Mouse (Mus musculus): ENCODE measurements around the gene Mus81.

The Mus81 gene

DNA sequence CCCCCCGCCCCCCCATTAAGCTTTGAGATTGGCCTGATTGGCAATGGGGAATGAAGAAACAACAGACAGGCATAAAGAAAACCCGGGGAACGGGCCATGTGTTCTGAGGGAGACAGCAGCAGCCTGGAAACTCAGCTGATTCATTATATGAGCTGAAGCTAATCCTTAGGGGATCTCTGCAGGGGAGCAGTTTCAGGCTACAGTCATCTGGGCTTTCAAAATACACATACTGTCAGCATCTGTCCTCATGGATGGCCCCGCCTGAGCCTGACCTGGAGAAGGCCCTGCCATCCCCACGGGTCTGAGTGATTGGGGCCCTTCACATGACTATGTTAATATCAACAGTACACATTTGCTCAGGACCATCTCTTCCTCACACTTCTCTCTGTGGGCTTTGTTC is 16.4 kb downstream of the Mus81 start:
- 54% methylated on average over 5 of the region's 5 CpGs for WGBS

DNA sequence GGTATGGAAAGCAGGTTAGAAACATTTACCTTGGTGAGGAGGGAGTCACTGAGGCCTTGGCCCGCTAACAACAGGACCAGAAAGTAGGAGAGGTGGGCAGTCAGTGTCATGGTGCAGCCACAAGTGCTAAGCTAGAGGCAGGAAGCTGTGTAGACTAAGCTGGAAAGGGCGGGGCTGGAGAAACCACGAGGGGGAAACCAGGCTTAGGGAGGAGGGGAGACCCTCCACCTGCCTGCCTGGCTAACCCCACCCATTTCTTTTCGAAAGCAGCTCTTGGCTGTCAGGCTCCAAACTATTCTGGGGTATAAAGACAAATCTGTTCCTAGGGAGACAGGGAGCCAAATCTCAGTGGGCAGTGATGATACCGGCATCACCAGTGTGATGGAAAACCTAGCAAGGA is 19.8 kb downstream of the Mus81 start, which contains the start of gene Ctsw:
Ctsw (minus strand) TSS at position 134 of the 400 bp plus-strand sequence.
- WGBS: 48% methylated on average over 5 of the region's 5 CpGs

DNA sequence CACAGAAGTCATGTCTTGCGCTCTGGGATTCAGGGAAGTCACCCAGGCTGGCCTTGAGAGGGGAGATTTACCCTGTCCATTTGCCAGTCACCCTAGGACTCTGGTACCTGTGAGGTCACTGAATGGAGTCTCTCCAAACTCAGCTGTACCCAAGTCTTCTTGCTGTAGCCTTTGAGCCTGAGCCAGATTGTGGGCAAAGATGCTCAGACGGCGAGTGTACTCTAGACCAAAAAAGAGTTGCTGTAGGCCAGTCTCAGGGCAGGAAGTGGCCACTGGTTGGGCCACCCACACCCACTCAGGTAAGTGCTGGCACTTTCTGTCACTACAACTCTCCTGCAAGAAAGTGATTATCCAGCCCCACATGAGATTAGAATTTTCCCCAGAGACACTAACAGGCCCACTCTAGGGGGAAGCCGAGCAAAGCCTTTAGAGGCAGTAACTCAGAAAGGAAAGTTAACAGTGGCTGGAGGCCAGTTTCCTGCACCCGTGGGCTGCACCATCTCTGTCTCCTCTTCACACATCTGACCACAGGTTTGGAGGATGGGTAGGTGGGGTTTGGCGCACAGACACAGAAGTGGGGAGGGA is 21.2 kb downstream of the Mus81 start:
- 74% methylated on average over 6 of the region's 6 CpGs for WGBS

DNA sequence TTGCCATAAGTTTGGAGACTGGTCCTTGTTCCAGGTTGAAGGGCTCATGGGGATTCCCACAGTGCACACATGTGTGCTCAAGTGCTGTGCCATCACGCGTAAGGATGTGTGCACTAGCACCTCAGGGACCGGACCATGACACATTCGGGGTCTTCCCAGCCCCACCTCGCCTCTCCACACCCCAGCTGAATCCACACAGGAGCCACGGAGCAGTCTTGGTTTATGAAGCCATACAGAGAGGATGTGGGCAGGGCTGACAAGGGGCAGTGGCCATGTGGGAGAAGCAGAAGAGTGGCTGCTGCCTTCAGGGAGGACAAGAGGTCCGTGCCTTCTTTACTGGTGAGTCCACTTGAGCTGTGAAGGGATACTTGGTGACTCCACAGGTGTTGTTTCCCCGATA is 23.2 kb downstream of the Mus81 start:
- WGBS: 93% methylated on average over 8 of the region's 8 CpGs

DNA sequence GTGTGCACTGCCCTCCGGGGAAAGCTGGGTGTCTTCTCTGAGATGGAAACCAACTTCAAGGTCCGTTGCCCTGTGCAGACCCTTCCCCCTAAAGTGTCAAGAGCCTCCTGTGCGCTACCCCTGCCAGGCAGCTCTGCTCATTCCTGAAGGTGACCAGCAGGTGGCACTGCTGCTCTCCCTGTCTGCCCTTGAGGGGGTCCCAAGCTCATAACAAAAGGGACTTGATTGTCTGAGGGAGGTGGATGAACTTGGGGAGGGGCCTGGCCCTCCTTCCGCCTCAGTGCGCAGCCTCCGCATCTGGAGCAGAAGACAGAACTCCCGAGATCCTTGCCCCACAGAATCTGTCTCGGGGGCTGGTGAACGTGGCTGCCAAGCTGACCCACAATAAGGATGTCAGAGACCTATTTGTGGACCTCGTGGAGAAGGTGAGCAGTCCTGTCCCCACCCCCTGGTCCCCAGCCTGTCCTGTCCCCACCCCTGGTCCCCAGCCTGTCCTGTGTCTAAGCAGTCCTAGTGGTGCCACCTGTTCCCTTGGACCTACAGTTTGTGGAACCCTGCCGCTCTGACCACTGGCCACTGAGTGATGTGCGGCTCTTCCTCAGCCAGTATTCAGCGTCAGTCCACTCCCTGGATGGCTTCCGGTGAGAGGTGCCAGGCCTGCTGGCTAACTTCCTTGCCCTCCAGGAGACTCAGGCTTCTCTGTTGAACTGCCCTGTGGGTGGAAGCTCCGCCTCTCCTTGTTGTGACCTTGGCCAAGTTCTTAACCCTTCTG is 24.2 kb downstream of the Mus81 start:
- 28% methylated on average over 15 of the region's 15 CpGs for WGBS

DNA sequence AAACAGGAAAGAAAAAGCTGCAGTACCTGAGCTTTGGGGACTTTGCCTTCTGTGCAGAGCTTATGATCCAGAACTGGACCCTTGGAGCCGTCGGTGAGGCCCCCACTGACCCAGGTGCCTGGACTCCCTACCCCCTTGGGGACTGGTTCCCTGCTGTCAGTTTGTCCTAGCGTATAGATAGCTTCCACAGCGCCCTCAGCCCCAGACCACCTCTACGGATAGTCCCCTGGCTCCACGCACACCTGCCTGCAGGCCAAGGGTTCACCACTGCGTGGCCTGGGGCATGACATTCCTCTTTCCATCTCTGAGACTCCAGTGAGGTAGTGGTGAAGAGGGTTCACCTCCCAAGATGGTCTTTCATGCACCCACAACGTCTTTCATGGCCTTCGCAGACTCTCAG is 25.0 kb downstream of the Mus81 start:
- 91% methylated on average over 9 of the region's 9 CpGs for WGBS

DNA sequence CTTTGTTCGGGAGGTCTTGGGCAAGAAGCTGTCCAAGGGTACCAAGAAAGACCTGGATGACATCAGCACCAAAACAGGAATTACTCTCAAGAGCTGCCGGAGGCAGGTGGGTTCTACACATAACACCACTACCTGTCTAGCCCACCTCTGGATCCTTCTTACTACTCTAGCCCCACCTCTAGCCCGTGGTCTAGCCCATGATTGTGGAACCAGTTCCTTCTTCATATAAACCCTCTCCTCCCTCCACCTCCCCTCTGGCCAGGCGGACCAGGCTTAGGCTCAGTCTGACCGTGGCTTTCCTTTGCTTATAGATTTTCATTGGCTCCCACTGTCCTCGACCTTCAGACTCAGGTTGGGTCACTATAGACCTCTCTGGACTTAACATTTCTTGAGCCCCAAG is 26.8 kb downstream of the Mus81 start:
- 86% methylated on average over 6 of the region's 6 CpGs for WGBS

DNA sequence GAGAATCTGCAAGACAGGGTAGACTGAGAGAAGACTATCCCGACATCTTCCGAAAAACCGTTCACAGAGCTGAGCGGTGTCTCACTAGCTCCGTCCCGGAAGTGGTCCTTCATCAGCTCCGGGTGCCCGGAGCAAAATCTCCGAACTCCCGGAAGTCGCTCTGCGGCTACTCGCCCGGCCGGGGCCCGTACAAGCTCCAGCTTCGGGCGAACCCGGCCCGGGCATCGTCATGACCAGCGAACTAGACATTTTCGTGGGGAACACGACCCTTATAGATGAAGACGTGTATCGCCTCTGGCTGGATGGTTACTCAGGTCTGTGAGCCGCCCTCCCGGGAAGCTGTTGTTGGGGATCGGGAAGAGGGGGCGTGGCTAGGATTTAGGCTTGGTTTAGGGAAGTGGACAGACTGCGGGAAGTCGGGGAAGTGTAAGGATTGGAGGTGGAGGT is 27.7 kb downstream of the Mus81 start, which contains the start of gene Fibp:
Fibp (plus strand) TSS at position 151 of the 447 bp plus-strand sequence.
- WGBS: under 1% methylated on average over 32 of the region's 32 CpGs

DNA sequence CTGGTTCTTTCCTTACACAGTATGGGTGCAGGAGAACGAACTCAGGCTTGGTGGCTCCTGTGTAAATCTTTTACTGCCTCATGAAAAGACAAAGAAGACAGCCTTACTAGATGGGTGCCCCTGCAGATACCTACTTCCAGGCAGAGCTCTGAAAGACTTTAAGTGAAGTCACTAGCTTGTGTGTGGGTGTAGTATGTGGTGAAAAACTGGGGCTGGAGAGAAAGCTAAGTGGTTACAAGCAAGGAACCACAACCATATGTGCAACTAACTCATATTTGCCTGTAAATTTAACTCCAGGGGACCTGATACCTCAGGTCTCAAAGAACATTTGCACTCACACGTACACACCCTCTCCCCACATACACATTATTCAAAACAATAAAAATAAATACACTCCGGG is 28.3 kb downstream of the Mus81 start:
- WGBS: 13% methylated on average over 3 of the region's 3 CpGs

DNA sequence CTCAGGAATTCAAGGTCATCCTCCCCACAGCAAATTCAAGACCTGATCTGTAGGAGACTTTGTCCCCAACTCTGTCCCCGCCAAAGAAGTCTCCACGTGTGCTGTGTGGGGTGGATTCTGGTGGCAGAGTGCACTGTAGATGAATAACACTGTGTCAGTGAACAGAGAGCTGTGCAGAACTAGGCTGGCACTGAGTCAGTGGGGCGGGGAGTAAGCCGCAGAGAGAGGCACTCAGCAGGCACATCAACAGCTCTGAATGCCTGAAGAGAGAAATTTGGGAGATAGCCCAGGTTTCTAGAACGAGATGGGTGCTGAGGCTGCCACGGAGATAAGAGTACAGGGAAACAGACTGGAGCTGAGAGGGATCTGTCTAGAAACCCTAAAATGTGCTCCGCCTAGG is 29.2 kb downstream of the Mus81 start:
- 31% methylated on average over 7 of the region's 7 CpGs for WGBS

DNA sequence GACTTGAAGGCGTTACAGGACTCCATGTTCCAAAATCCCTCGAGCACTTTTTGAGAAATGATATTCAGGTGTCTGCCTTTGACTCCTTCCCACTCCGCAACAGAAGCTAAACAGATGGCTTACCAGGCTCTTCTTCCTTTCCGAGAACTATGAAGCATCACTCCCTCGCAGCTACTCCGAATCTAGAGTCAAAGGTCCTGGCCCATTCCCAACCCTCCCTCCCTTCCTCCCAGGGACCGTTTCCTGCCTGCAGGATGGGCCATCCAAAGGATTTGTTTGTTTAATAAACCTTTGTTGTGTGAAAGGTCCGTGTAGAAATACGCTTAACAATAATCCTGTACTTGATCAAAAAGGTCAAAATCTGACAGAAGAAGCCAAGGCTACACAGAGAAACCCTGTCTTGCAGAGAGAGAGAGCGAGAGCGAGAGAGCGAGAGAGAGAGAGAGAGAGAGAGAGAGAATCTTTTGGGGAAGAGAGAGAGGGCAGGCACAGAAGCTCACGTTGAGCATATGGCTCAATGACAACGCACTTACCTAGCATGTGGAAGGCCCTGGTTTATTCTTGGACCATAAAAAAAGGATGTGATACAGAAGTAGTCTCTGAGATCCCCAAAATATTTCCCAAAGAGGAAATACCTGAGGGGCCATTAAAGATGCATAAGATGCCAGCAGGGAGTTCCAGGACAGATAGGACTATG is 30.3 kb downstream of the Mus81 start, which contains the start of gene Ccdc85b:
Ccdc85b (minus strand) TSS at position 149 of the 697 bp plus-strand sequence.
- 9% methylated on average over 14 of the region's 14 CpGs for WGBS

DNA sequence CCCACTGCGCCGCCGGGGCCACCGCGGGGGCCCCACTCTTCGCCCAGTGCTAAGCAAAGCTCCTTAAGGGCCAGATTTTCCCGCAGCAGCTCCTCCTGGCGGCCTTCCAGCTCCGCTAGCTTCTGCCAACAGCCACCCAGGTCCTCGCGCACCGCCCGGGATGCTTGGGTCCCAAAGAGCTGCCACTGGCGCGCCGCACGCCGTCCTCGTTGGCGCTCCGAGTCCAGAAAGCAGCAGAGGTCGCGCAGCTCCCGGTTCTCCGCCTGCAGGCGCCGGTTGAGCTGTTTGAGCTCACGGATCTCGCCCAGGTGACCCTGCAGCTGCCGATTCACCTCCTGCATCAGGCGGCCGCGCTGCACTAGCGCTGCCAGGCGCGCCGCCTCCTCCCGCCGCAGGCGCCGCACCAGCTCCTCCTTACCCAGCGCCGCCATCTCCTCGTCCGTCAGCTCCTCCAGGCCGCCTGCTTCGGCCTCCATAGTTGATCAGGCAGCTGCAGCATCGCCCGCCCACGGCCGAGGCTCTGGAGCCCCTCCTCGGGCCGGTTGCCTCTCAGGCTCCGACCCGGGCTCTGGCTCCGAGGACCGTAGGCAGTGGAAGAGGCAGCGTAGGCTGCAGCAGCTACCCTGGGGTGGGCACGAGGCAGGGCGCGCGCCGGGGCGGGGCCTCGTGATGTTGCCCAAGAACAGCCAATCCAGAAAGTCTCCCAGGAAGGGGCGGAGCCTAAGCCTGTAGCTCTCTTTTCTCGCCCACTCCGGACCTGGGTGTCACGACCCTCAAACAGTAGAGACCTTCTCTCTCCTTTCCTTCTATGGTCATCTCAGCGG is 31.1 kb downstream of the Mus81 start:
- WGBS: 1% methylated on average over 70 of the region's 70 CpGs

DNA sequence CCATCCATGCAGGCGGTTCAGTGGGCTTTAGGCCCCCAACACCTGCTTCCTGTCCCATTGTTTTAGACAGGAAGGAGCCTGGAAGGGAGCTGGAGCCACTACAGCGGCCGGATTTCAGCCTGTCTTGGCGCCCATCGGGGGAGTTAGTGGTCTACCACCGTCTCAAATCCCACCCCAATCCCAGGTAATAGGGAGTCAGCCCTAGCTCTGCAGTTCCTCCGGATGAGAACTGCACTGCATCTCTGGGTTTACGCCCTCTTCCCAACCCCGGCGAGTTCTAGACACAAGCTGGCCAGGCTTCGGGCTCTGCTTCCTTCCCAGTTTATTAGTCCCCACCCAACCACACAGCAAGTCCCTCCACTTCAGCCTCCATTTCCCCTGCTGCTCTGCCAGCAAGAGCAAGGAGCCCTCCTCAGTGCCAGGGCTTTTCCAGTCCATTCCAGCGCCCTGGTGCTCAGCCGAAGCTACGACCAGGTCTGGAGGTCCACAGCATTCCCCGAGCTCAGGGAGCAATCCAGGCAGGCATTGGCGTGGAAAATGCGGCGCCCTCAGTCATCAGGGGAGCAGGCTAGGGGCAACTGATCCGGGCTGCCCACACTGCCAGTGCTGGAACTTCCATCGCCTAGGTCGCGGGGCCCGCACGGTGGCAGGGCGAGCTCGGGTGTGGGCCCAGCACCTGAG is 31.8 kb downstream of the Mus81 start:
- WGBS: 2% methylated on average over 26 of the region's 26 CpGs

DNA sequence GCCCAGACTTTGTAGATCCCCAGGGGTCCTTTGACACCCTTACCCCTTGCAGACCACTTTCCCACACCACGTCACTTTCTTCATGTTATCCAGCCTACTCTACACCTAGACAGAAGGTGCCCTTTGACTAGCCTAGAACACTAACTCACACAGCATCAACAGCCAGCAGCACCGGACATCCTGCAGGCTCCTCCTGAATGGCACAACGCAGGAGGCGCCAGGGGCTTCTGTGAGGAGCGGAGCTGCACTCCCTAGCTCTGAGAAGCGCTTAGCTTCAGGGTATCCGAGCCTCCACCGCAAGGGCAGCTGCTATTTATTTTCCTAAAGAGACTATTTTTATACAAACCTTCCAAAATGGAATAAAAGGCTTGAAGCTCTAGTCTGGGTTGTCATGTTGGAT is 32.6 kb downstream of the Mus81 start:
- 12% methylated on average over 8 of the region's 8 CpGs for WGBS

DNA sequence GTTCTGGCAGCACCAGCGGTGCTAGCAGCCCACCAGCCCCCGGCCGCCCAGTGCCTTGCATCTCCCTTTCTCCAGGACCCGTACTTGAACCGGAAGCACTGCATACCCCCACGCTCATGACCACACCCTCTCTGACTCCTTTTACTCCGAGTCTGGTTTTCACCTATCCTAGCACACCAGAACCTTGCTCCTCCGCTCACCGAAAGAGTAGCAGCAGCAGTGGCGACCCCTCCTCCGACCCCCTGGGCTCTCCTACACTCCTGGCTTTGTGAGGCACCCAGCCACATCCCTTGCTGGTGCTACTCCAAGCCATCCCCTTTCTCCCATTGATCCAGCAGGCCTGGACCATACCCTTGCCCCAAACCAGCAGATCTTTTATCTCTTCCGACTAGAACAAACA is 33.2 kb downstream of the Mus81 start:
- 54% methylated on average over 12 of the region's 12 CpGs for WGBS

DNA sequence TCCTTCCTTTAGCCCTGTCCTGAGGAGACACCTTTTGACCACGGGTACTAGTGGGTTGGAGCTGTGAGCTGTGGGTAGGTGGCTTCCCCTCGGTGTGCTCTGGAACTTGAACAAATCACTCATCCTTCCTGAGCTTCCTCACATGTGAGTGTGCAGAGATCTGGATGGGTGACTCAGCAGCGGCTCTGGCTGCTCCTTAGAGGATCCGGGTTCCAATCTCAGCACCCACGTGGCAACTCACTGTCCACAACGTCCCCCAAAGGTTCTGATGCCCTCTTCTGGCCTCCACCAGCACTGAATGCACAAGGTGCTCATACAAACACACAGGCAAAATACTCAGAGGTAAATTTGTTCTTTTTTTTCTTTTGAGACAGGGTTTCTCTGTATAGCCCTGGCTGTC is 36.4 kb downstream of the Mus81 start:
- whole genome bisulfite sequencing: 51% methylated on average over 6 of the region's 6 CpGs

DNA sequence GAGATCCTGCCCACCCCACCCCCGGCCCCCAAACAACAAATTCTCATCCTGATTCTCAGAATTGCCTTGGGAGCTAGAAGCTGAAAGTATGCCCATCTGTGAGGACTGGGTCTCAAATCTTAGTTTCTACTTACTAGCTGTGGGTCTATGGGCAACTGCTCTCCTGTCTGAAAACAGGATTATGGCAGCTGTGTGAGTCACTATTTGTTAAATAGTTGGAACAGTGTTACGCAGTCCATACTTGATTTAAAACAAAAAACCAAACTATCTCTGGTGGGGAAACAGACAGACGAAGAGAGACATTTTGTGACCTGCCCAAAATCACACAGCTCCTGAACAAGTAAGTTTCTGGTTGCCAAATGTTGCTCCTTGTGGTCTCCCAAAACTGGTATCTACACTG is 38.5 kb downstream of the Mus81 start:
- WGBS: 84% methylated on average over 3 of the region's 3 CpGs

DNA sequence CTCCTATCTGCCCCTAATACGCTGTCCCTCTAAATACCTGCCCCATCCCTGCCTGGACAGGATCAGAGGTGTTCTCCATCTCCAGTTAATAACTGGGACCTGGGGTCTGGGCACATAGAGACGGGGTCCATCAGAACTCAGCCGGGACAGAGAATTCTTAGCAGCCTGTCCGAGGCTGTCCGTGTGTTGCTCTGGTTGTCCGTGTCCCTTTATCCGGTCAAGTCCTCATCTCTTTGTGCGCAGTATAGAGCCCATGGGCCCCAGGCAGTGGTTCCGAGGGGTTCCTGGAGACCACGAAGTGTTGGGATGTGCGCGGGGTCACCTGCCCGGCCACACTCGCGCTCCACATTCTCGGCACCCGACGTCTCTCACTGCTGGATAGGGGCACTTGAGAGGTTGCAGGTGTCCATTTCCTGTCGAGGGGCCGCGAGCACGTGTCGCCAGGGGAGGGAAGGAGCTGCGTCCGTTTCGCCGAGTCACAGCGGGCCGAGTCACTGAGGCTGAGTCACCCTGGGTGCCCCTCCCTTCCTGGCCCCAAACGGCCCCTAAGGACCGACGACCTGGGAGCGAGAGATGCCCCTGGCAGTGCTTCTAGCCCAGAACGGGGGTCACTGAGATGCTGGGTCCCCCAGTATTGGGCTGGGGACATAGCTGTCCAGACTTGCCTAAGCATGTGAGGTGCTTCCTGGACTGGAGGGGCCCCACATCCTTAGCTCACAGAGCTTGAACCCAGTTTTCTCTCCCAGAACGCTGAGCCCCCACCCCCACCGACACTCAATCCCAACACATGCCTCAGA is 39.6 kb downstream of the Mus81 start:
- WGBS: 7% methylated on average over 36 of the region's 36 CpGs

DNA sequence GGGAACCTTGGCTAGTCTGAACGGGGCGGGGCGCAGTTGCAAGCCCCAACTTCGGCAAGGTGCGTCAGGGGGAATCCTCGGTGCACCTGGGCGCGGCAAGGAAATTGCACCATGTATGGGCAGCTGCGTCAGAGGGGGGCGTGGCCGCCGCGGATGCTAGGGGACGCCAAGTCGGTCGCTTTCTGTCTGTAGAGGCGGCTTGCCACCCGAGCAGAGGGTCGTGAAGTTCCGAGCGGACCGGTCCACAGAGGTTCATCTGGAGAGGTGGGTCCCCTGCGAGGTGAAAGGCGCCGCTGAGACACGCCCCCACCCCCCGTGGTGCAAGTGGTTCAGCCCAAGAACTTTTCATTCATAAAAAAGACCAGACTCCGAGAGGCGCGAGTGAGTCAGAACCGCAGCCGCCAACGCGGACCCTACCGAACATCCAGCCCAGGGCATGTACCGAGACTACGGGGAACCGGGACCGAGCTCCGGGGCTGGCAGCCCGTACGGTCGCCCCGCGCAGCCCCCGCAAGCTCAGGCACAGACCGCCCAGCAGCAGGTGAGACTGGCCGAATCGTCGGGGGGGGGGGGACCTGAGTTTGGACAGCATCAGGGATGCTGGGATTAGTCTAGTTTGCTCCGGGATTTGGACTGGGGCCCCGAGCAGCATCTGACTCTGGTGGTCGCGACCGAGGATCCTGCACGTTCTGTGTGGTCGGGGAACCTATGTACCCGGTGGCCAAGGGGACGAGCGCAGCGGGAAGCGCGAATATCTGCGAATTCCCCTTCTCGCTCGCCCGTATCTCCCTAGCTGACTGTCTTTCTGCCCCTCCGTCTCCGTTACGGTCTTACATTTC is 40.5 kb downstream of the Mus81 start, which contains the start of gene Fosl1:
Fosl1 (plus strand) TSS at position 33 of the 839 bp plus-strand sequence.
- under 1% methylated on average over 70 of the region's 70 CpGs for WGBS
